In genomic region chr7:112278648-112279047, GRCm38 (mm10) we compare ENCODE assay signal across 14 mouse cellular contexts. TPM values are rescaled to one million over a fixed set of nuclear protein-coding genes. Genes with fewer than 3 reads are reported as not detected.
DNase-seq lines count a peak whose midpoint lies in the region; ATAC-seq and TF ChIP-seq lines count a peak whose summit lies in the region.
"Had no signal": no experiment of that assay in that cellular context is flagged by ENCODE, and none has a peak within 500 bp of the region (broad histone marks: within the 10 kb centered on the region; RNA-seq: fewer than 3 reads in every experiment).

No protein-coding gene starts in this region.

- ATAC-seq in heart, embryonic 15.5 days (replicated peaks; ENCODE audit: insufficient number of reproducible peaks, insufficient read depth, low FRiP score, low read depth), result no peak
- no peak for ATAC-seq in liver, embryonic 12.5 days
- ATAC-seq in liver, embryonic 11.5 days (replicated peaks; ENCODE audit: low FRiP score), result no peak
- peak; percentile 66 for ATAC-seq in stomach, postnatal 0 days (ENCODE audit: low FRiP score, low TSS enrichment)
- ATAC-seq: hindbrain, embryonic 16.5 days; Patski had no signal

- 0 out of 2 replicates have a peak overlapping the region, but pooled peaks have one; percentile 16 for H3K9ac ChIP-seq in heart, embryonic 15.5 days
- H3K9ac ChIP-seq in liver, embryonic 12.5 days, result no peak overlapping the region
- no peak overlapping the region for H3K9ac ChIP-seq in liver, embryonic 11.5 days (ENCODE audit: low read depth, low read length)
- no peak overlapping the region for H3K9ac ChIP-seq in stomach, postnatal 0 days (ENCODE audit: low read length)
- H3K9ac ChIP-seq: limb, embryonic 15.5 days; neural tube, embryonic 13.5 days had no signal

- H3K27me3 ChIP-seq in heart, embryonic 15.5 days, result no peaks in the 10 kb centered on the region
- H3K27me3 ChIP-seq in liver, embryonic 12.5 days (replicated peaks), result no peaks in the 10 kb centered on the region
- no peaks in the 10 kb centered on the region for H3K27me3 ChIP-seq in liver, embryonic 11.5 days (replicated peaks; ENCODE audit: control insufficient read depth, insufficient read depth, low read length)
- no peaks in the 10 kb centered on the region for H3K27me3 ChIP-seq in stomach, postnatal 0 days (ENCODE audit: control insufficient read depth, insufficient read depth, low read length)
- H3K27me3 ChIP-seq: limb, embryonic 15.5 days; neural tube, embryonic 13.5 days; Patski had no signal

- DNase-seq in heart, postnatal 25 days (ENCODE audit: low spot score), result no peak
- no peak for DNase-seq in liver, embryonic 11.5 days (ENCODE audit: low spot score)
- peak; percentile 15 for DNase-seq in adipocyte (ENCODE audit: low spot score)
- DNase-seq in stomach, postnatal 0 days (ENCODE audit: low spot score), result no peak
- no peak for DNase-seq in urinary bladder, postnatal 36 days (ENCODE audit: low spot score in 2 of 2)
- DNase-seq: kidney, postnatal 10 days; lung, adult 2 months; thymus, adult 18-20 months had no signal

- no peak overlapping the region for H3K4me2 ChIP-seq in heart, embryonic 15.5 days
- no peak overlapping the region for H3K4me2 ChIP-seq in liver, embryonic 12.5 days
- H3K4me2 ChIP-seq in liver, embryonic 11.5 days, result no peak overlapping the region
- H3K4me2 ChIP-seq in stomach, postnatal 0 days (replicated peaks; ENCODE audit: low read depth), result no peak overlapping the region
- H3K4me2 ChIP-seq: limb, embryonic 15.5 days; neural tube, embryonic 13.5 days had no signal

- H3K9me3 ChIP-seq in heart, embryonic 15.5 days (replicated peaks), result no peaks in the 10 kb centered on the region
- no peaks in the 10 kb centered on the region for H3K9me3 ChIP-seq in liver, embryonic 12.5 days (replicated peaks)
- no peaks in the 10 kb centered on the region for H3K9me3 ChIP-seq in liver, embryonic 11.5 days (ENCODE audit: control insufficient read depth, low read length)
- no peaks in the 10 kb centered on the region for H3K9me3 ChIP-seq in stomach, postnatal 0 days (ENCODE audit: control insufficient read depth, low read length)
- H3K9me3 ChIP-seq: limb, embryonic 15.5 days; neural tube, embryonic 13.5 days had no signal

- no peak overlapping the region for H3K4me3 ChIP-seq in heart, embryonic 15.5 days
- no peak overlapping the region for H3K4me3 ChIP-seq in liver, embryonic 12.5 days
- H3K4me3 ChIP-seq in liver, embryonic 11.5 days (ENCODE audit: low read depth, low read length), result no peak overlapping the region
- H3K4me3 ChIP-seq in stomach, postnatal 0 days (ENCODE audit: low read depth, low read length), result no peak overlapping the region
- H3K4me3 ChIP-seq: limb, embryonic 15.5 days; neural tube, embryonic 13.5 days had no signal

- H3K4me1 ChIP-seq in heart, embryonic 15.5 days (replicated peaks), result peaks cover 87% of the 10 kb centered on the region
- H3K4me1 ChIP-seq in liver, embryonic 12.5 days, result peaks cover 31% of the 10 kb centered on the region
- H3K4me1 ChIP-seq in liver, embryonic 11.5 days (replicated peaks; ENCODE audit: control insufficient read depth, insufficient read depth, low read length), result 0 out of 2 replicates have a peak, but pooled peaks cover 8% of the 10 kb centered on the region
- H3K4me1 ChIP-seq in stomach, postnatal 0 days (replicated peaks; ENCODE audit: control insufficient read depth, insufficient read depth), result 0 out of 2 replicates have a peak, but pooled peaks cover 3% of the 10 kb centered on the region

- WGBS in heart, embryonic 15.5 days, result 46% methylated on average over 4 of the region's 4 CpGs
- 42% methylated on average over 4 of the region's 4 CpGs for WGBS in liver, embryonic 12.5 days (ENCODE audit: insufficient replicate concordance)
- WGBS in liver, embryonic 11.5 days, result 60% methylated on average over 4 of the region's 4 CpGs
- WGBS in stomach, postnatal 0 days, result 30% methylated on average over 4 of the region's 4 CpGs

- no peak for TF ChIP-seq CTCF in stomach, postnatal 0 days (IDR thresholded peaks at IDR 0.05; ENCODE audit: low read depth)

- H3K36me3 ChIP-seq in heart, embryonic 15.5 days, result 0 out of 2 replicates have a peak, but pooled peaks cover 6% of the 10 kb centered on the region
- H3K36me3 ChIP-seq in liver, embryonic 12.5 days, result no peaks in the 10 kb centered on the region
- no peaks in the 10 kb centered on the region for H3K36me3 ChIP-seq in liver, embryonic 11.5 days (ENCODE audit: control insufficient read depth, insufficient read depth, low read length)
- no peaks in the 10 kb centered on the region for H3K36me3 ChIP-seq in stomach, postnatal 0 days (ENCODE audit: control insufficient read depth, insufficient read depth, low read length)
- H3K36me3 ChIP-seq: limb, embryonic 15.5 days; neural tube, embryonic 13.5 days had no signal

- no peak for TF ChIP-seq EP300 in stomach, postnatal 0 days (optimal IDR thresholded peaks at IDR 0.05)

- intact Hi-C loops in heart, postnatal 25 days (cut with DNase I), result no loop called here

- H3K27ac ChIP-seq in heart, embryonic 15.5 days, result peak overlapping the region; percentile 92
- peak overlapping the region; percentile 14; the same call in 1 of the 2 replicates for H3K27ac ChIP-seq in liver, embryonic 12.5 days
- no peak overlapping the region for H3K27ac ChIP-seq in liver, embryonic 11.5 days (ENCODE audit: low read depth, low read length)
- peak overlapping the region; percentile 61 for H3K27ac ChIP-seq in stomach, postnatal 0 days (replicated peaks)
- H3K27ac ChIP-seq: limb, embryonic 15.5 days; neural tube, embryonic 13.5 days had no signal

RNA-seq across cellular contexts. Expression of gene Mical2, which starts 53.0 kb away (rescaled TPM):
- polyA plus RNA-seq in heart, embryonic 15.5 days (2015; fragmentation: Nextera tagmentation; extraction: Ambion mirVana), result 132 and 134 TPM in 2 replicates
- 100 to 1,000 TPM in 1 of 2 experiments, 10 to 100 TPM in 1; 93.4 to 103 TPM for total RNA-seq in heart, postnatal 25 days (2021)
- 3.4 and 4.1 TPM in 2 replicates for polyA plus RNA-seq in liver, embryonic 12.5 days (2016; fragmentation: Nextera tagmentation; extraction: Ambion mirVana)
- 7.2 and 9.3 TPM in 2 replicates for polyA plus RNA-seq in liver, embryonic 11.5 days (2014; fragmentation: Nextera tagmentation; extraction: Ambion mirVana)
- polyA plus RNA-seq in stomach, postnatal 0 days (2015; fragmentation: Nextera tagmentation; extraction: Ambion mirVana), result 8.4 and 8.8 TPM in 2 replicates

Comparison
In these comparisons a context has a peak if more than half of its experiments do, and no peak if none do; other contexts are left out.
1. RNA of gene Mical2, which starts 53.0 kb away (polyA plus RNA-seq): 132 to 134 TPM in heart, embryonic 15.5 days; 7.2 to 9.3 TPM in liver, embryonic 11.5 days, 8.4 to 8.8 TPM in stomach, postnatal 0 days and 3.4 to 4.1 TPM in liver, embryonic 12.5 days; every median in the first group is over 10 times any median in the second.